Mouse (Mus musculus) forebrain, embryonic 16.5 days (tissue): Measurements from ENCODE around the gene Bace1. TPM values are rescaled to one million over a fixed set of nuclear protein-coding genes. Genes with fewer than 3 reads are reported as not detected.

Experiments used
- ATAC-seq: fragments of 200-750 bp; cut with Nextera tagmentation; 2 replicates; pipeline ENCODE4 v1.8.0; 2017; ENCODE audit warnings: mild to moderate bottlenecking, moderate library complexity
- H3K27ac ChIP-seq: fragments of 300-500 bp; sonication (generic); 2 replicates; pipeline ENCODE4 v1.5.1; 2014; ENCODE audit warnings: low read length, control low read depth
- H3K27me3 ChIP-seq: fragments of 300-500 bp; sonication (generic); replicated peaks from 2 replicates; pipeline ENCODE4 v1.6.1; 2014; ENCODE audit warnings: low read length; ENCODE audit not compliant: control insufficient read depth, insufficient read depth
- H3K36me3 ChIP-seq: fragments of 300-500 bp; sonication (generic); 2 replicates; pipeline ENCODE4 v1.6.1; 2014; ENCODE audit not compliant: control insufficient read depth, insufficient read depth
- H3K4me1 ChIP-seq: fragments of 300-500 bp; sonication (generic); replicated peaks from 2 replicates; pipeline ENCODE4 v1.6.1; 2014; ENCODE audit warnings: low read length; ENCODE audit not compliant: control insufficient read depth, insufficient read depth
- H3K4me2 ChIP-seq: fragments of 300-500 bp; sonication (generic); 2 replicates; pipeline ENCODE4 v1.6.1; 2014; ENCODE audit warnings: mild to moderate bottlenecking, low read length, control low read depth
- H3K4me3 ChIP-seq: fragments of 300-500 bp; sonication (generic); replicated peaks from 2 replicates; pipeline ENCODE4 v1.5.1; 2014; ENCODE audit warnings: mild to moderate bottlenecking, low read length, control low read depth
- H3K9ac ChIP-seq: fragments of 300-500 bp; sonication (generic); replicated peaks from 2 replicates; pipeline ENCODE4 v1.6.1; 2014; ENCODE audit warnings: low read depth, low read length, control low read depth
- H3K9me3 ChIP-seq: fragments of 300-500 bp; sonication (generic); 2 replicates; pipeline ENCODE4 v1.6.1; 2016; ENCODE audit warnings: low read length; ENCODE audit not compliant: control insufficient read depth
- WGBS: fragments of 180-500 bp; shearing (Covaris S2); extraction: QIAGEN DNeasy Blood & Tissue Kit; methylation state at CpG from one replicate; pipeline ENCODE4 v1.1.7; 2014; 5-methylcytosine and 5-hydroxymethylcytosine counted together
- polyA plus RNA-seq: library from polyadenylated mRNA; unstranded; fragments of >200 nt; fragmentation: Nextera tagmentation; extraction: Ambion mirVana; gene quantifications from 2 replicates; pipeline ENCODE4 v1.2.1, GENCODE M21; 2015

Bace1 gene
- 46.9 and 51.7 TPM in 2 replicates for polyA plus RNA-seq

GRCm38 (mm10) chr9:45838434-45839138, at the start of gene Bace1:
TSS of gene Bace1 (plus strand) at chr9:45838580.
- Histone ChIP-seq H3K9me3 (no peaks in the 10 kb centered on the region), H3K4me1 (peaks cover 31% of the 10 kb centered on the region), H3K9ac (peak within 1 kb of the TSS; percentile 93), H3K27me3 (no peaks in the 10 kb centered on the region), H3K4me2 (peak within 1 kb of the TSS; percentile 59), H3K27ac (peak within 1 kb of the TSS; percentile 49), H3K4me3 (peak within 1 kb of the TSS; percentile 93), H3K36me3 (no peaks in the 10 kb centered on the region)
- ATAC-seq: peak; percentile 94
- under 1% methylated on average over 40 of the region's 40 CpGs for WGBS

DNA sequence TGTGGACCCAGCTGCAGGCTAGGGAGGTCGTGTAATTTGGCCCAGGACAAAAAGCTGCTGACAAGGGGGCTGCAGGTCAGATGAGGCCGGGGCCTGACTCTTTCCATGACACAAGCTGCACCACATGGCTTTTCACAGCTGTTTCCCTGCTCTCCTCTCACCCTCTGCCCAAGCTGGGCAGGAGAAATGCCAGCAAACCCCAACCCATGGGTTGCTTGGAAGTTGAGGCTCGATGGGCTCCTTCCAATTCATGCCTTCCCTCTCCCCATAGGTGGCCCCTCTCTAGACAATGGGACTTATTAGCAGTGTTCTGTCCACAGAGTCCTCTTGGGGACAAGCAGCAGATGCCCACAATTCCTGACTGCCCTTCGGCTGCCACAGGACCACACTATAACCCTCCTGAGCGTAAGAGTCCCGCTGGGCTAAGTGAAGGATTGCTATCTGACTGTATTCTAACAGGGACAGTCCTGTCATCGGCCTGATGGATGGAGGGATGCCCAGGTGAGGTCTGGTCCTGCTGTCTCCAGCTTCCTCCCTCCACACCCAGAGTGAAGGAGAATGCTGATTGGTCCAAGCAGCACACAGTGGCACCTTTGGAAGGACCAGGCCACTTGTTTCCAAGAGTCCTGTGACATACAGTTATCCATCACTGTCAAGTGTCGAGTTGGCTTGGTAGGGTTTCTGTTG, 46.8 kb upstream of the Bace1 start:
- Histone ChIP-seq H3K9me3 (no peaks in the 10 kb centered on the region), H3K4me1 (peaks cover 4% of the 10 kb centered on the region), H3K4me2 (no peak overlapping the region), H3K9ac (no peak overlapping the region), H3K4me3 (no peak overlapping the region), H3K27ac (no peak overlapping the region), H3K36me3 (0 out of 2 replicates have a peak, but pooled peaks cover 3% of the 10 kb centered on the region), H3K27me3 (no peaks in the 10 kb centered on the region)
- no peak for ATAC-seq
- 81% methylated on average over 8 of the region's 8 CpGs for WGBS

DNA sequence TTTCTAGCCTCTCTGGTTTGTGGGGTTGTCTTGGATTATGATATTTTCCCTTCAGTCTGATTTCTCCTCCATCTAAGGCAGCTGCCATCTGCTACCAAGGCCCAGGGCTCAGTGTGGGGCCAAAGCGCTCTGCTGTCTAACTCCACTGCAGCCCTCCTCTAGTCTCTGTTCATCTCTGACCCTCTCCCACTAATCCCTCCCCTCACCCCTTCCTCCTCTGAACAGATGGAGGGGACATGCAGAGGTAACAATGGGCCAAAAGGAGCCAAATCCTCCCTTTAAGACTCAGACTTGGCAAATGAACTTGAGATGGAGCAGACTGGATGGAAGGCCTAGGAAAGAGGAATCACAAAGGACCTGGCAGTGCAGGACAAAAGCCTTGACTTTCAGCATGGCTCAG, 46.1 kb upstream of the Bace1 start:
- H3K9ac ChIP-seq: no peak overlapping the region
- 0 out of 2 replicates have a peak overlapping the region, but pooled peaks have one; percentile 10 for H3K27ac ChIP-seq
- H3K4me1 ChIP-seq: peaks cover 4% of the 10 kb centered on the region
- 83% methylated on average over 1 of the region's 1 CpGs for WGBS
- no peak overlapping the region for H3K4me2 ChIP-seq
- no peaks in the 10 kb centered on the region for H3K27me3 ChIP-seq
- H3K36me3 ChIP-seq: 0 out of 2 replicates have a peak, but pooled peaks cover 3% of the 10 kb centered on the region
- H3K4me3 ChIP-seq: no peak overlapping the region
- no peaks in the 10 kb centered on the region for H3K9me3 ChIP-seq
- no peak for ATAC-seq

DNA sequence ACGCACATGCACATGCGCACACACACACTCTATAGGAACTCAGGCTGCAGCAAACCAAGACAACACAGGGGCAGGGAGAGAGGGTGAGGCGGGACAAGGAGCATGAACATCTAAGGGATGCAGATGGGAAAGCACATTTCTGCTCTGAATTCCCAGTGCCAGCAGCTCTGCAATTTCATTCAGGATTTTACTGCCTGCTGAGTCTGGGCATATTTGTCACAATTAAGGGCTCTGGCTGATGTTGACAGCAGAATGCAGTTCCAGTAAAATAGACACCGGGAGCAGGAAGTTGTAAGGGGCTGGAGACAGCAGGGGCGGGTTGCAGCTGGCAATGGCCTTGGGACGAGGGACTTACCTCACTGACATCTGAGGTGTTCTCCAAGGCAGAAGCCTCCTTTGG, 44.7 kb upstream of the Bace1 start:
- H3K4me3 ChIP-seq: no peak overlapping the region
- no peak for ATAC-seq
- H3K27me3 ChIP-seq: no peaks in the 10 kb centered on the region
- peaks cover 16% of the 10 kb centered on the region for H3K4me1 ChIP-seq
- no peaks in the 10 kb centered on the region for H3K9me3 ChIP-seq
- no peak overlapping the region for H3K27ac ChIP-seq
- 77% methylated on average over 6 of the region's 6 CpGs for WGBS
- H3K9ac ChIP-seq: no peak overlapping the region
- H3K4me2 ChIP-seq: no peak overlapping the region
- H3K36me3 ChIP-seq: 0 out of 2 replicates have a peak, but pooled peaks cover 3% of the 10 kb centered on the region

GRCm38 (mm10) chr9:45795722-45796121, 42.7 kb upstream of the Bace1 start:
- Histone ChIP-seq H3K9me3 (no peaks in the 10 kb centered on the region), H3K27me3 (no peaks in the 10 kb centered on the region), H3K36me3 (0 out of 2 replicates have a peak, but pooled peaks cover 3% of the 10 kb centered on the region), H3K27ac (no peak overlapping the region), H3K4me1 (peaks cover 26% of the 10 kb centered on the region), H3K4me3 (no peak overlapping the region), H3K9ac (no peak overlapping the region), H3K4me2 (no peak overlapping the region)
- ATAC-seq: no peak
- WGBS: 83% methylated on average over 5 of the region's 5 CpGs

- Histone ChIP-seq H3K27me3 (no peaks in the 10 kb centered on the region), H3K4me1 (peaks cover 24% of the 10 kb centered on the region), H3K27ac (no peak overlapping the region), H3K4me2 (no peak overlapping the region), H3K9ac (no peak overlapping the region), H3K4me3 (no peak overlapping the region), H3K9me3 (no peaks in the 10 kb centered on the region), H3K36me3 (0 out of 2 replicates have a peak, but pooled peaks cover 3% of the 10 kb centered on the region)
- ATAC-seq: no peak
- WGBS: 62% methylated on average over 3 of the region's 3 CpGs
These were observed 41.1 kb upstream of the Bace1 start for GRCm38 (mm10) chr9:45797271-45797670.

GRCm38 (mm10) chr9:45798467-45799164, 39.8 kb upstream of the Bace1 start:
- Histone ChIP-seq H3K27me3 (no peaks in the 10 kb centered on the region), H3K4me3 (no peak overlapping the region), H3K4me2 (no peak overlapping the region), H3K27ac (peak overlapping the region; percentile 65), H3K9me3 (no peaks in the 10 kb centered on the region), H3K36me3 (no peaks in the 10 kb centered on the region), H3K9ac (peak overlapping the region; percentile 0; the same call in 1 of the 2 replicates), H3K4me1 (peaks cover 22% of the 10 kb centered on the region)
- peak; percentile 81 for ATAC-seq
- WGBS: 6% methylated on average over 13 of the region's 13 CpGs

DNA sequence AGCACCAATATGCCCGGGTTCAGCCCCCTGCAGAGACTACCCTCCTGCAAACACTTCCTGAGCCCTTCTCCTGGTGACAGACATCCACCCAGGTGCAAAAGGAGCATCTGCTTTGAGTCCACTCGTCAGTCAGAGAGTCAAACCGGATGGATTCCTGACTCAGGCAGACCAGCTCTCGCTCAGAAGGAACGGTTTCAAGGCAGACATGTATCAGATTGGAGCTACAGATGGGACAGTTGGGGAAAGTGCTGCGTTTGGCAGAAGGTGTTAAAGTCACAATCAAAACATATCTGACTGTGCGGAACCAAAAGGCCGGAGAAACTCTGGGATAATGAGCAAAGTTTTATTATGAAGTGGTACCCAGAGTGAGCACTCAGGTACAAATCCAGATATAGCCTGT, 39.0 kb upstream of the Bace1 start:
- Histone ChIP-seq H3K9ac (0 out of 2 replicates have a peak overlapping the region, but pooled peaks have one; percentile 0), H3K36me3 (no peaks in the 10 kb centered on the region; the same call in 1 of the 2 replicates), H3K4me3 (no peak overlapping the region), H3K4me2 (peak overlapping the region; percentile 10; the same call in 1 of the 2 replicates), H3K27me3 (no peaks in the 10 kb centered on the region), H3K27ac (peak overlapping the region; percentile 65), H3K9me3 (no peaks in the 10 kb centered on the region), H3K4me1 (peaks cover 22% of the 10 kb centered on the region)
- ATAC-seq: peak; percentile 36; the same call in 1 of the 2 replicates
- 60% methylated on average over 8 of the region's 8 CpGs for whole genome bisulfite sequencing
